In genomic region chr12:71501299-71501810, GRCm38 (mm10) we compare ENCODE assay signal across 26 mouse cellular contexts.
A peak's percentile ranks its signal among the peaks of the same experiment; 100 is the strongest.
DNase-seq lines count a peak whose midpoint lies in the region; ATAC-seq and TF ChIP-seq lines count a peak whose summit lies in the region.
"Had no signal": no experiment of that assay in that cellular context is flagged by ENCODE, and none has a peak within 500 bp of the region (broad histone marks: within the 10 kb centered on the region; RNA-seq: fewer than 3 reads in every experiment).

No protein-coding gene starts in this region.

- TF ChIP-seq CTCF in midbrain, postnatal 0 days (IDR thresholded peaks at IDR 0.05): no peak
- TF ChIP-seq CTCF in embryonic fibroblast, embryonic 13.5 days (IDR thresholded peaks at IDR 0.05; ENCODE audit: borderline replicate concordance, insufficient read depth, low read length): no peak

- DNase-seq in embryonic facial prominence, embryonic 10.5 days (ENCODE audit: low spot score): no peak
- no peak for DNase-seq in midbrain, postnatal 0 days (ENCODE audit: low spot score)
- no peak for DNase-seq in layer of hippocampus, adult 11-12 months (ENCODE audit: low spot score)
- no peak for DNase-seq in gastrocnemius, adult 8-10 months (ENCODE audit: low spot score in 2 of 2)
- DNase-seq: adrenal gland, postnatal 10 days; cerebellum, adult 11 months; cerebellum, adult 9-10 months; cerebellum, postnatal 36 days; gastrocnemius, postnatal 10 days; kidney, adult 9 months; kidney, postnatal 10 days; layer of hippocampus, adult 9-11 months; liver; lung, embryonic 14.5 days; lung, postnatal 14 days; retina, postnatal 1 day; right cerebral cortex, postnatal 14 days had no signal

- TF ChIP-seq POLR2A in embryonic fibroblast, embryonic 13.5 days (IDR thresholded peaks at IDR 0.05; ENCODE audit: low read depth, low read length): no peak

- peak overlapping the region; percentile 28 for H3K4me2 ChIP-seq in embryonic facial prominence, embryonic 13.5 days
- no peak overlapping the region for H3K4me2 ChIP-seq in midbrain, embryonic 13.5 days (replicated peaks)
- H3K4me2 ChIP-seq in midbrain, postnatal 0 days (ENCODE audit: low read depth, low read length, poor library complexity, severe bottlenecking): no peak overlapping the region
- H3K4me2 ChIP-seq: embryonic facial prominence, embryonic 12.5 days; heart, embryonic 15.5 days; hindbrain, embryonic 12.5 days; lung, embryonic 14.5 days had no signal

- H3K9me3 ChIP-seq in embryonic facial prominence, embryonic 13.5 days: no peaks in the 10 kb centered on the region
- no peaks in the 10 kb centered on the region for H3K9me3 ChIP-seq in embryonic facial prominence, embryonic 10.5 days
- H3K9me3 ChIP-seq in midbrain, embryonic 13.5 days: no peaks in the 10 kb centered on the region
- no peaks in the 10 kb centered on the region for H3K9me3 ChIP-seq in midbrain, postnatal 0 days (ENCODE audit: low read length)
- H3K9me3 ChIP-seq: embryonic facial prominence, embryonic 12.5 days; G1E; heart, embryonic 15.5 days; hindbrain, embryonic 12.5 days had no signal

- WGBS in embryonic facial prominence, embryonic 13.5 days: 40% methylated on average over 7 of the region's 7 CpGs
- WGBS in embryonic facial prominence, embryonic 10.5 days: 75% methylated on average over 7 of the region's 7 CpGs
- 55% methylated on average over 7 of the region's 7 CpGs for WGBS in midbrain, embryonic 13.5 days
- WGBS in midbrain, postnatal 0 days: 47% methylated on average over 7 of the region's 7 CpGs

- no peak overlapping the region for H3K9ac ChIP-seq in embryonic facial prominence, embryonic 13.5 days
- H3K9ac ChIP-seq in midbrain, embryonic 13.5 days (replicated peaks): no peak overlapping the region
- no peak overlapping the region for H3K9ac ChIP-seq in midbrain, postnatal 0 days (replicated peaks; ENCODE audit: low read length, poor library complexity, severe bottlenecking)
- H3K9ac ChIP-seq: embryonic facial prominence, embryonic 12.5 days; heart, embryonic 15.5 days; hindbrain, embryonic 12.5 days; liver, embryonic 14.5 days; lung, embryonic 14.5 days had no signal

- peaks cover 26% of the 10 kb centered on the region for H3K4me1 ChIP-seq in embryonic facial prominence, embryonic 13.5 days
- peaks cover 17% of the 10 kb centered on the region for H3K4me1 ChIP-seq in embryonic facial prominence, embryonic 10.5 days
- H3K4me1 ChIP-seq in midbrain, embryonic 13.5 days (replicated peaks): peaks cover 4% of the 10 kb centered on the region; the same call in 1 of the 2 replicates
- H3K4me1 ChIP-seq in midbrain, postnatal 0 days (ENCODE audit: insufficient read depth, low read length): no peaks in the 10 kb centered on the region
- peaks cover 4% of the 10 kb centered on the region for H3K4me1 ChIP-seq in embryonic fibroblast, embryonic 13.5 days (ENCODE audit: control insufficient read depth, insufficient read depth, low read length)
- H3K4me1 ChIP-seq: heart, embryonic 15.5 days; hindbrain, embryonic 12.5 days had no signal

- H3K27me3 ChIP-seq in embryonic facial prominence, embryonic 13.5 days: no peaks in the 10 kb centered on the region
- 0 out of 2 replicates have a peak, but pooled peaks cover 6% of the 10 kb centered on the region for H3K27me3 ChIP-seq in embryonic facial prominence, embryonic 10.5 days (replicated peaks; ENCODE audit: low read depth, poor library complexity, severe bottlenecking)
- no peaks in the 10 kb centered on the region for H3K27me3 ChIP-seq in midbrain, embryonic 13.5 days
- no peaks in the 10 kb centered on the region for H3K27me3 ChIP-seq in midbrain, postnatal 0 days (ENCODE audit: insufficient read depth, low read length)
- H3K27me3 ChIP-seq: embryonic facial prominence, embryonic 12.5 days; heart, embryonic 15.5 days; hindbrain, embryonic 12.5 days had no signal

- H3K27ac ChIP-seq in embryonic facial prominence, embryonic 13.5 days: peak overlapping the region; percentile 77
- H3K27ac ChIP-seq in embryonic facial prominence, embryonic 10.5 days (replicated peaks): no peak overlapping the region
- 0 out of 2 replicates have a peak overlapping the region, but pooled peaks have one; percentile 25 for H3K27ac ChIP-seq in midbrain, embryonic 13.5 days
- H3K27ac ChIP-seq in midbrain, postnatal 0 days (ENCODE audit: low read depth, low read length): no peak overlapping the region
- peak overlapping the region; percentile 11 for H3K27ac ChIP-seq in embryonic fibroblast, embryonic 13.5 days (ENCODE audit: insufficient read depth, low read length)
- H3K27ac ChIP-seq: embryonic facial prominence, embryonic 12.5 days; heart, embryonic 15.5 days; hindbrain, embryonic 12.5 days; liver, embryonic 14.5 days had no signal

- no peaks in the 10 kb centered on the region for H3K36me3 ChIP-seq in embryonic facial prominence, embryonic 13.5 days
- H3K36me3 ChIP-seq in embryonic facial prominence, embryonic 10.5 days (replicated peaks): no peaks in the 10 kb centered on the region
- no peaks in the 10 kb centered on the region for H3K36me3 ChIP-seq in midbrain, embryonic 13.5 days
- H3K36me3 ChIP-seq in midbrain, postnatal 0 days (ENCODE audit: insufficient read depth, low read length): no peaks in the 10 kb centered on the region
- H3K36me3 ChIP-seq: embryonic facial prominence, embryonic 12.5 days; G1E; heart, embryonic 15.5 days; hindbrain, embryonic 12.5 days had no signal

- H3K4me3 ChIP-seq in embryonic facial prominence, embryonic 13.5 days: no peak overlapping the region
- H3K4me3 ChIP-seq in embryonic facial prominence, embryonic 10.5 days: no peak overlapping the region
- H3K4me3 ChIP-seq in midbrain, embryonic 13.5 days (replicated peaks): no peak overlapping the region
- H3K4me3 ChIP-seq in midbrain, postnatal 0 days (ENCODE audit: low read depth, low read length): no peak overlapping the region
- H3K4me3 ChIP-seq in embryonic fibroblast, embryonic 13.5 days (ENCODE audit: insufficient read depth, low read length): no peak overlapping the region
- H3K4me3 ChIP-seq: embryonic facial prominence, embryonic 12.5 days; heart, embryonic 15.5 days; hindbrain, embryonic 12.5 days had no signal

- ATAC-seq in embryonic facial prominence, embryonic 13.5 days (ENCODE audit: insufficient number of reproducible peaks, insufficient read depth, low FRiP score, low TSS enrichment, low read depth): no peak
- no peak for ATAC-seq in midbrain, embryonic 13.5 days
- ATAC-seq in midbrain, postnatal 0 days (ENCODE audit: low FRiP score): no peak
- ATAC-seq: intestine, embryonic 16.5 days had no signal

Comparison
In these comparisons a context has a peak if more than half of its experiments do, and no peak if none do; other contexts are left out.
1. H3K27ac ChIP-seq: peak in embryonic facial prominence, embryonic 13.5 days (single experiment), midbrain, embryonic 13.5 days (single experiment) and embryonic fibroblast, embryonic 13.5 days (single experiment); none in embryonic facial prominence, embryonic 10.5 days (single experiment) and midbrain, postnatal 0 days (single experiment).